ENCODE assay signal across 13 mouse cellular contexts in genomic region chr16:32498996-32499395, GRCm38 (mm10). TPM values are rescaled to one million over a fixed set of nuclear protein-coding genes. Genes with fewer than 3 reads are reported as not detected.
DNase-seq lines count a peak whose midpoint lies in the region; ATAC-seq and TF ChIP-seq lines count a peak whose summit lies in the region.
"Had no signal": no experiment of that assay in that cellular context is flagged by ENCODE, and none has a peak within 500 bp of the region (broad histone marks: within the 10 kb centered on the region; RNA-seq: fewer than 3 reads in every experiment).

No protein-coding gene starts in this region.

- TF ChIP-seq POLR2A in ES-Bruce4 (IDR thresholded peaks at IDR 0.05; ENCODE audit: insufficient read depth, low read length) = no peak
- TF ChIP-seq POLR2A in cerebellum, adult 2 months (IDR thresholded peaks at IDR 0.05; ENCODE audit: borderline replicate concordance, insufficient read depth, low read length) = no peak

- no peak for TF ChIP-seq EP300 in ES-Bruce4 (IDR thresholded peaks at IDR 0.05; ENCODE audit: insufficient read depth, low read depth, low read length)
- no peak for TF ChIP-seq EP300 in liver, postnatal 0 days (IDR thresholded peaks at IDR 0.05; ENCODE audit: low read depth)

- H3K4me2 ChIP-seq in embryonic facial prominence, embryonic 13.5 days = peak overlapping the region; percentile 70
- peak overlapping the region; percentile 58 for H3K4me2 ChIP-seq in kidney, embryonic 16.5 days (replicated peaks; ENCODE audit: low read depth, low read length)
- no peak overlapping the region for H3K4me2 ChIP-seq in liver, postnatal 0 days (ENCODE audit: low read depth, low read length)

- no peaks in the 10 kb centered on the region for H3K36me3 ChIP-seq in embryonic facial prominence, embryonic 13.5 days
- no peaks in the 10 kb centered on the region for H3K36me3 ChIP-seq in embryonic facial prominence, embryonic 10.5 days (replicated peaks)
- H3K36me3 ChIP-seq in kidney, embryonic 16.5 days (ENCODE audit: insufficient read depth, low read length) = no peaks in the 10 kb centered on the region
- H3K36me3 ChIP-seq in ES-Bruce4 (ENCODE audit: control insufficient read depth, insufficient read depth, low read length, poor library complexity, severe bottlenecking) = no peaks in the 10 kb centered on the region
- no peaks in the 10 kb centered on the region for H3K36me3 ChIP-seq in liver, postnatal 0 days (replicated peaks; ENCODE audit: insufficient read depth, low read length)
- H3K36me3 ChIP-seq: G1E; liver, embryonic 13.5 days had no signal

- 63% methylated on average over 13 of the region's 13 CpGs for WGBS in embryonic facial prominence, embryonic 13.5 days
- 64% methylated on average over 13 of the region's 13 CpGs for WGBS in embryonic facial prominence, embryonic 10.5 days
- WGBS in kidney, embryonic 16.5 days = 71% methylated on average over 13 of the region's 13 CpGs
- 55% methylated on average over 13 of the region's 13 CpGs for WGBS in liver, postnatal 0 days (ENCODE audit: insufficient replicate concordance)
- WGBS in cerebellum, adult 2 months = 78% methylated on average over 13 of the region's 13 CpGs

- DNase-seq in embryonic facial prominence, embryonic 10.5 days (ENCODE audit: low spot score) = no peak
- DNase-seq in kidney, adult 11 months = no peak
- DNase-seq in liver, postnatal 0 days = no peak
- no peak for DNase-seq in yolk sac, embryonic 10.5 days (ENCODE audit: low spot score)
- no peak for DNase-seq in cerebellum, adult 2 months

- H3K9ac ChIP-seq in embryonic facial prominence, embryonic 13.5 days = no peak overlapping the region
- no peak overlapping the region for H3K9ac ChIP-seq in kidney, embryonic 16.5 days (replicated peaks; ENCODE audit: low read length)
- H3K9ac ChIP-seq in ES-Bruce4 (ENCODE audit: low read depth, poor library complexity, severe bottlenecking) = no peak overlapping the region
- H3K9ac ChIP-seq in liver, postnatal 0 days (replicated peaks) = no peak overlapping the region
- H3K9ac ChIP-seq: liver, embryonic 13.5 days had no signal

- no peaks in the 10 kb centered on the region for H3K27me3 ChIP-seq in embryonic facial prominence, embryonic 13.5 days
- 0 out of 2 replicates have a peak, but pooled peaks cover 5% of the 10 kb centered on the region for H3K27me3 ChIP-seq in embryonic facial prominence, embryonic 10.5 days (replicated peaks; ENCODE audit: low read depth, poor library complexity, severe bottlenecking)
- peaks cover 4% of the 10 kb centered on the region for H3K27me3 ChIP-seq in kidney, embryonic 16.5 days (ENCODE audit: insufficient read depth, low read length)
- no peaks in the 10 kb centered on the region for H3K27me3 ChIP-seq in ES-Bruce4 (ENCODE audit: control insufficient read depth, insufficient read depth, low read length, poor library complexity, severe bottlenecking)
- H3K27me3 ChIP-seq in liver, postnatal 0 days (ENCODE audit: insufficient read depth, low read length) = no peaks in the 10 kb centered on the region
- no peaks in the 10 kb centered on the region for H3K27me3 ChIP-seq in cerebellum, adult 2 months (ENCODE audit: control insufficient read depth, insufficient read depth, low read length)

- no peaks in the 10 kb centered on the region for H3K9me3 ChIP-seq in embryonic facial prominence, embryonic 13.5 days
- H3K9me3 ChIP-seq in embryonic facial prominence, embryonic 10.5 days = no peaks in the 10 kb centered on the region
- H3K9me3 ChIP-seq in kidney, embryonic 16.5 days (ENCODE audit: low read length) = no peaks in the 10 kb centered on the region
- no peaks in the 10 kb centered on the region for H3K9me3 ChIP-seq in ES-Bruce4 (replicated peaks; ENCODE audit: control insufficient read depth, insufficient read depth, low read length, poor library complexity, severe bottlenecking)
- H3K9me3 ChIP-seq in liver, postnatal 0 days (ENCODE audit: low read length) = no peaks in the 10 kb centered on the region
- H3K9me3 ChIP-seq: G1E; liver, embryonic 13.5 days had no signal

- H3K4me3 ChIP-seq in embryonic facial prominence, embryonic 13.5 days = 0 out of 2 replicates have a peak overlapping the region, but pooled peaks have one; percentile 46
- no peak overlapping the region for H3K4me3 ChIP-seq in embryonic facial prominence, embryonic 10.5 days
- no peak overlapping the region for H3K4me3 ChIP-seq in kidney, embryonic 16.5 days (ENCODE audit: low read length)
- H3K4me3 ChIP-seq in ES-Bruce4 (ENCODE audit: low read depth, low read length) = peak overlapping the region; percentile 24
- H3K4me3 ChIP-seq in liver, postnatal 0 days (ENCODE audit: low read depth, low read length) = no peak overlapping the region
- no peak overlapping the region for H3K4me3 ChIP-seq in cerebellum, adult 2 months (replicated peaks; ENCODE audit: insufficient read depth, low read depth, low read length)

- no peak overlapping the region for H3K27ac ChIP-seq in embryonic facial prominence, embryonic 13.5 days
- no peak overlapping the region for H3K27ac ChIP-seq in embryonic facial prominence, embryonic 10.5 days (replicated peaks)
- H3K27ac ChIP-seq in kidney, embryonic 16.5 days (ENCODE audit: low read length) = no peak overlapping the region
- H3K27ac ChIP-seq in ES-Bruce4 (ENCODE audit: insufficient read depth, low read length) = no peak overlapping the region
- H3K27ac ChIP-seq in liver, postnatal 0 days (ENCODE audit: low read depth) = no peak overlapping the region
- no peak overlapping the region for H3K27ac ChIP-seq in cerebellum, adult 2 months (ENCODE audit: insufficient read depth, low read length)
- H3K27ac ChIP-seq: liver, embryonic 13.5 days had no signal

- ATAC-seq in embryonic facial prominence, embryonic 13.5 days (ENCODE audit: insufficient number of reproducible peaks, insufficient read depth, low FRiP score, low TSS enrichment, low read depth) = no peak
- no peak for ATAC-seq in kidney, embryonic 16.5 days (ENCODE audit: low FRiP score, low TSS enrichment)
- 0 out of 2 replicates have a peak, but pooled peaks have one; percentile 16 for ATAC-seq in liver, postnatal 0 days

- peaks cover 10% of the 10 kb centered on the region; the same call in 1 of the 2 replicates for H3K4me1 ChIP-seq in embryonic facial prominence, embryonic 13.5 days
- peaks cover 18% of the 10 kb centered on the region for H3K4me1 ChIP-seq in embryonic facial prominence, embryonic 10.5 days
- no peaks in the 10 kb centered on the region for H3K4me1 ChIP-seq in kidney, embryonic 16.5 days (ENCODE audit: insufficient read depth, low read length)
- peaks cover 6% of the 10 kb centered on the region for H3K4me1 ChIP-seq in ES-Bruce4 (ENCODE audit: control insufficient read depth, insufficient read depth, low read length)
- H3K4me1 ChIP-seq in liver, postnatal 0 days (ENCODE audit: insufficient read depth) = peaks cover 3% of the 10 kb centered on the region; the same call in 1 of the 2 replicates
- no peaks in the 10 kb centered on the region for H3K4me1 ChIP-seq in cerebellum, adult 2 months (ENCODE audit: control insufficient read depth, insufficient read depth, low read length)

- TF ChIP-seq CTCF in ES-Bruce4 (IDR thresholded peaks at IDR 0.05; ENCODE audit: low read depth, low read length) = no peak
- TF ChIP-seq CTCF in liver, postnatal 0 days (IDR thresholded peaks at IDR 0.05; ENCODE audit: low read depth) = no peak
- no peak for TF ChIP-seq CTCF in cerebellum, adult 2 months (IDR thresholded peaks at IDR 0.05; ENCODE audit: borderline replicate concordance, insufficient read depth, low read depth, low read length)

RNA-seq across cellular contexts. Expression of gene Zdhhc19, which starts 2.9 kb away (rescaled TPM):
- polyA plus RNA-seq in embryonic facial prominence, embryonic 13.5 days (2015; fragmentation: Nextera tagmentation; extraction: Ambion mirVana) = not detected in 2 replicates
- polyA plus RNA-seq in embryonic facial prominence, embryonic 10.5 days (2016; fragmentation: Nextera tagmentation; extraction: Ambion mirVana) = not detected in 2 replicates
- not detected in 2 replicates for polyA plus RNA-seq in kidney, embryonic 16.5 days (2015; fragmentation: Nextera tagmentation; extraction: Ambion mirVana)
- not detected in 2 replicates for polyA plus RNA-seq in ES-Bruce4 (2011; ENCODE audit: insufficient read depth, insufficient read length, low read depth, missing spikeins)
- polyA plus RNA-seq in liver, postnatal 0 days (2015; fragmentation: Nextera tagmentation; extraction: Ambion mirVana) = not detected in 2 replicates
- not detected in 2 replicates for polyA plus RNA-seq in cerebellum, adult 2 months (2012; rRNA removed)
- polyA plus RNA-seq: activated CD4-positive, CD25-positive, alpha-beta regulatory T cell, adult 4 months; forebrain, embryonic 11.5 days; G1E; liver, embryonic 13.5 days; stomach, embryonic 14.5 days had no signal

RNA-seq across cellular contexts. Expression of gene Slc51a, which starts 11.3 kb away (rescaled TPM):
- polyA plus RNA-seq in embryonic facial prominence, embryonic 13.5 days (2015; fragmentation: Nextera tagmentation; extraction: Ambion mirVana) = 0.25 and 2.6 TPM in 2 replicates
- polyA plus RNA-seq in embryonic facial prominence, embryonic 10.5 days (2016; fragmentation: Nextera tagmentation; extraction: Ambion mirVana) = 0.24 and 0.39 TPM in 2 replicates
- polyA plus RNA-seq in kidney, embryonic 16.5 days (2015; fragmentation: Nextera tagmentation; extraction: Ambion mirVana) = 3.0 and 3.9 TPM in 2 replicates
- not detected in 2 replicates for polyA plus RNA-seq in ES-Bruce4 (2011; ENCODE audit: insufficient read depth, insufficient read length, low read depth, missing spikeins)
- polyA plus RNA-seq in liver, postnatal 0 days (2015; fragmentation: Nextera tagmentation; extraction: Ambion mirVana) = 0.81 and 1.0 TPM in 2 replicates
- polyA plus RNA-seq in cerebellum, adult 2 months (2012; rRNA removed) = 0.03 and 0.05 TPM in 2 replicates
- polyA plus RNA-seq: activated CD4-positive, CD25-positive, alpha-beta regulatory T cell, adult 4 months; G1E had no signal

Comparison
In these comparisons a context has a peak if more than half of its experiments do, and no peak if none do; other contexts are left out.
1. H3K4me3 ChIP-seq: peak in embryonic facial prominence, embryonic 13.5 days (single experiment) and ES-Bruce4 (single experiment); none in embryonic facial prominence, embryonic 10.5 days (single experiment), kidney, embryonic 16.5 days (single experiment), liver, postnatal 0 days (single experiment) and cerebellum, adult 2 months (single experiment).